Comparison of ENCODE assay signal across 8 mouse cellular contexts in the genomic region with DNA sequence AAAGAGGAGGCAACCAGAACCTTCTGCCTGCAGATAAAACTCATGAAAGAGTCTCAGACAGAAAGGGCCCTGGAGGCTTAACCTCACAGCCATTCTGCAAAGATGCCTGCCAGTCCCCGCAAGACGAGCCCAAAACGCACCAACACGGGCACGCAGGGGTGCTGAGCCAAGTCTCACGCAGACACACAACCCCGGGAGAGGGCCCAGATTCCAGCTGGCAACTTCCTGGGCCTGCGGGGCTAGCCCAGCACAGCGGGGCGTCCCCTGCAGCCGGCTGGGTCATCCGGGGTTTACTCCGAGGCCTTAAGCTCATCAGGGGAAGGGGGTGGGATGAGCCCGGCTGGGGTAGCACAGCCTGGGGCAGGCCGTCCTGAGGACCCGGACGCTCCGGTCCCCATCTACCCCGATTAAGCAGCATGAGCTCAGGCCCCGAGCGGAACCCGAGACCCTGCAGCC. TPM values are rescaled to one million over a fixed set of nuclear protein-coding genes. Genes with fewer than 3 reads are reported as not detected.
A peak's percentile ranks its signal among the peaks of the same experiment; 100 is the strongest.
DNase-seq lines count a peak whose midpoint lies in the region; ATAC-seq and TF ChIP-seq lines count a peak whose summit lies in the region.

No protein-coding gene starts in this region.

- H3K4me3 ChIP-seq in layer of hippocampus, adult 2 months, result peak overlapping the region; percentile 86
- H3K4me3 ChIP-seq in embryonic facial prominence, embryonic 12.5 days, result peak overlapping the region; percentile 84
- peak overlapping the region; percentile 93 for H3K4me3 ChIP-seq in heart, embryonic 16.5 days (ENCODE audit: low read length)
- H3K4me3 ChIP-seq in stomach, embryonic 14.5 days (ENCODE audit: low read depth, low read length), result peak overlapping the region; percentile 81

- no peaks in the 10 kb centered on the region for H3K9me3 ChIP-seq in embryonic facial prominence, embryonic 12.5 days
- no peaks in the 10 kb centered on the region for H3K9me3 ChIP-seq in heart, embryonic 16.5 days (replicated peaks; ENCODE audit: control insufficient read depth, low read length)
- H3K9me3 ChIP-seq in stomach, embryonic 14.5 days (ENCODE audit: control insufficient read depth, low read depth, low read length), result no peaks in the 10 kb centered on the region

- intact Hi-C loops in left cerebral cortex, postnatal 10 days (cut with DNase I), result loop anchor here (5.0 kb wide), 1 partner anchor 36 kb away; no protein-coding TSS in a partner anchor

- H3K27me3 ChIP-seq in embryonic facial prominence, embryonic 12.5 days, result no peaks in the 10 kb centered on the region
- no peaks in the 10 kb centered on the region for H3K27me3 ChIP-seq in heart, embryonic 16.5 days (ENCODE audit: control insufficient read depth, insufficient read depth, low read length)
- H3K27me3 ChIP-seq in stomach, embryonic 14.5 days (ENCODE audit: control insufficient read depth, insufficient read depth, low read length), result no peaks in the 10 kb centered on the region

- under 1% methylated on average over 22 of the region's 22 CpGs for WGBS in embryonic facial prominence, embryonic 12.5 days
- under 1% methylated on average over 22 of the region's 22 CpGs for WGBS in heart, embryonic 16.5 days
- WGBS in stomach, embryonic 14.5 days, result 0% methylated on average over 22 of the region's 22 CpGs

- peak overlapping the region; percentile 94 for H3K9ac ChIP-seq in embryonic facial prominence, embryonic 12.5 days
- H3K9ac ChIP-seq in heart, embryonic 16.5 days (ENCODE audit: low read length), result peak overlapping the region; percentile 95
- peak overlapping the region; percentile 82 for H3K9ac ChIP-seq in stomach, embryonic 14.5 days (replicated peaks; ENCODE audit: low read depth, low read length)

- H3K27ac ChIP-seq in layer of hippocampus, adult 2 months, result peak overlapping the region; percentile 94
- H3K27ac ChIP-seq in embryonic facial prominence, embryonic 12.5 days, result peak overlapping the region; percentile 96
- H3K27ac ChIP-seq in heart, embryonic 16.5 days (ENCODE audit: low read length), result peak overlapping the region; percentile 93
- H3K27ac ChIP-seq in stomach, embryonic 14.5 days (ENCODE audit: low read length), result peak overlapping the region; percentile 96

- ATAC-seq in embryonic facial prominence, embryonic 12.5 days (ENCODE audit: insufficient number of reproducible peaks, insufficient read depth, low FRiP score, low TSS enrichment), result peak; percentile 69
- ATAC-seq in heart, embryonic 16.5 days (replicated peaks; ENCODE audit: extremely low read depth, insufficient read depth, low FRiP score), result peak; percentile 45
- no peak; the same call in 1 of the 2 replicates for ATAC-seq in stomach, embryonic 14.5 days (ENCODE audit: insufficient number of reproducible peaks, insufficient read depth, low FRiP score, low read depth)

- DNase-seq in layer of hippocampus, adult 2 months (ENCODE audit: low spot score in 2 of 2), result peak; percentile 19 to 25
- no peak for DNase-seq in layer of hippocampus, adult 11-12 months (ENCODE audit: low spot score)
- DNase-seq in adrenal gland, postnatal 10 days, result peak; percentile 66
- DNase-seq in left cerebral cortex, postnatal 10 days (ENCODE audit: extremely low spot score in 1 of 2, low spot score in 2 of 2), result peak; percentile 20 to 75
- DNase-seq in mesoderm, embryonic 11.5 days (ENCODE audit: low read depth, low spot score), result peak; percentile 75

- H3K4me1 ChIP-seq in embryonic facial prominence, embryonic 12.5 days, result peaks cover 22% of the 10 kb centered on the region
- peaks cover 32% of the 10 kb centered on the region for H3K4me1 ChIP-seq in heart, embryonic 16.5 days (ENCODE audit: control insufficient read depth, insufficient read depth, low read length)
- H3K4me1 ChIP-seq in stomach, embryonic 14.5 days (ENCODE audit: control insufficient read depth, insufficient read depth, low read length), result peaks cover 15% of the 10 kb centered on the region; the same call in 1 of the 2 replicates

- H3K4me2 ChIP-seq in embryonic facial prominence, embryonic 12.5 days (replicated peaks), result peak overlapping the region; percentile 81
- H3K4me2 ChIP-seq in heart, embryonic 16.5 days (ENCODE audit: low read depth, low read length), result peak overlapping the region; percentile 95
- peak overlapping the region; percentile 76 for H3K4me2 ChIP-seq in stomach, embryonic 14.5 days (replicated peaks; ENCODE audit: low read depth, low read length)

- TF ChIP-seq CTCF in layer of hippocampus, adult 2 months (conservative IDR thresholded peaks at IDR 0.05), result no peak

- H3K36me3 ChIP-seq in embryonic facial prominence, embryonic 12.5 days, result peaks cover 13% of the 10 kb centered on the region
- H3K36me3 ChIP-seq in heart, embryonic 16.5 days (ENCODE audit: control insufficient read depth, insufficient read depth), result peaks cover 6% of the 10 kb centered on the region
- peaks cover 6% of the 10 kb centered on the region; the same call in 1 of the 2 replicates for H3K36me3 ChIP-seq in stomach, embryonic 14.5 days (ENCODE audit: control insufficient read depth, insufficient read depth, low read length)

RNA-seq across cellular contexts. Expression of a gene that starts 0.6 kb away (rescaled TPM):
- 10 to 100 TPM; 25.8 to 28.1 TPM for total RNA-seq in layer of hippocampus, adult 2 months (2021)
- total RNA-seq in adrenal gland, postnatal 10 days (2021), result 10 to 100 TPM; 14.2 to 20.0 TPM
- polyA plus RNA-seq in embryonic facial prominence, embryonic 12.5 days (2016; fragmentation: Nextera tagmentation; extraction: Ambion mirVana), result 18.1 and 20.4 TPM in 2 replicates
- 8.6 and 9.1 TPM in 2 replicates for polyA plus RNA-seq in heart, embryonic 16.5 days (2015; fragmentation: Nextera tagmentation; extraction: Ambion mirVana)
- total RNA-seq in left cerebral cortex, postnatal 10 days (2021), result 10 to 100 TPM; 20.7 to 31.8 TPM
- polyA plus RNA-seq in stomach, embryonic 14.5 days (2014; fragmentation: Nextera tagmentation; extraction: Ambion mirVana), result 22.2 and 25.0 TPM in 2 replicates

RNA-seq across cellular contexts. Expression of a gene that starts 10.4 kb away (rescaled TPM):
- total RNA-seq in layer of hippocampus, adult 2 months (2021), result not detected
- not detected for total RNA-seq in adrenal gland, postnatal 10 days (2021)
- not detected in 2 replicates for polyA plus RNA-seq in embryonic facial prominence, embryonic 12.5 days (2016; fragmentation: Nextera tagmentation; extraction: Ambion mirVana)
- polyA plus RNA-seq in heart, embryonic 16.5 days (2015; fragmentation: Nextera tagmentation; extraction: Ambion mirVana), result not detected in 2 replicates
- not detected for total RNA-seq in left cerebral cortex, postnatal 10 days (2021)
- 0.16 and 0.17 TPM in 2 replicates for polyA plus RNA-seq in stomach, embryonic 14.5 days (2014; fragmentation: Nextera tagmentation; extraction: Ambion mirVana)
